Mouse (Mus musculus) embryonic fibroblast, embryonic 13.5 days (primary cell): ENCODE data around the gene Pacs2.

Experiments used
- CTCF ChIP-seq: IDR thresholded peaks from 2 replicates; pipeline ENCODE4 v1.5.1; 2011; ENCODE audit warnings: mild to moderate bottlenecking, control low read depth, low read length, moderate library complexity, borderline replicate concordance; ENCODE audit not compliant: insufficient read depth
- POLR2A ChIP-seq: IDR thresholded peaks from 2 replicates; pipeline ENCODE4 v1.6.1; 2011; ENCODE audit warnings: low read depth, mild to moderate bottlenecking, control low read depth, low read length, moderate library complexity

DNA sequence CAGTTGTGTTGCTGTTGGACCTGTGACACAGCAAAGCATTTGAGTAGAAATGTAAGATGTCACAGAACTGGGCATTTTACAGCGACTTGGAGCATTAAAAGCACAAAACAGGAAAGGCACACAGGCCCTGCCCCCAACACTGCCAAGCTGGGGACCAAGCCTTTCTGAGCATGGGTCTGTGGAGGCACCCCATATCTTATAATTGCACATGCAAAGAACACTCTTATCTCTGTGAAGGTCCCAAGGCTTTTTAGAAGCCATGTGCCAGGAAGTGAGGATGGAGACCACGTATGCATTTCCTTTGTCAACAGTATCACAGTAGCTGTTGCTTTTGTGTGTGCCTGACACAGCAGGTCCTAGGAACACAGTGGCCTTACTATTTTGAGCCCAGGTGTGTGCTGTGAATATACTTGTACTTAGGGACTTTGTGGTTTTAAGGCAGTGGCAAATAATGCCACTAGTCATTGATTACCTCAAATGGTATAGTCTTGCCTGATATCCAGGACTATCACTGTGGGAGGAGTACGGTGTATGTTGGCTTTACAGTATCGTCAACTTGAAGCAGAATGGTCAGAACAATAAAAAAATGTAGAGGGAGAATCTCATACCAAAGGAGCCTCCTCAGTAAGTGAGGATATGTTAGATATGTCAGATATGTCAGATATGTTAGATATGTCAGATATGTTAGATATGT lies 93.3 kb downstream of the Pacs2 start:
- TF ChIP-seq POLR2A (no peak), CTCF (no peak)
